Mouse (Mus musculus): ENCODE results near the gene Hspb1.

GRCm38 (mm10) chr5:135884641-135885040 lies 3.1 kb upstream of the Hspb1 start:
- TF ChIP-seq GATA1 (IDR thresholded peaks at IDR 0.05; ENCODE audit: low read length) (no peak), TAL1 (IDR thresholded peaks at IDR 0.05; ENCODE audit: low read length) (no peak)
